Mouse (Mus musculus) induced T-regulatory cell, adult 2 months (primary cell): Measurements from ENCODE around the gene Cep89.

Source experiments
- DNase-seq: peaks from one replicate; pipeline ENCODE4 v3.0.0-alpha.2; 2012; ENCODE audit warnings: low read depth

Cep89 gene

DNA sequence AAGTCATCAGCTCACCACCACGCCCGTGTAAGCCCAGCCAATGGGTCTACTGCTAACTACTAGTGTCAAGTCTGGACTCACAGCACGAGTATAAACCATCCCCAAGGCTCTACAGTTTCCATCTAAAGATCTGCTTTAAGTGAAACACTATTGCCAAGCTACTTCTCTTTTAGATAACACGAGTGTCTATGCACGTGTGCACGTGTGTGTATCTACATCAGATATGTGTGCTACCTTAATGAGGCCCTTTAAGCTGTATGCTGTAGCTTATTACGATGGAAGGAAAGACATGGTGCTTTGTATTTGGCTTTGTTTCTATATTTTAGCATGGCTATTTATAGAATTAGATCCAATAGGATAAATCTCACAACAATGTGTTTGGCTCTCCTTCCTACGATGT, 89.7 kb downstream of the Cep89 start:
- no peak for DNase-seq
